Mouse (Mus musculus): ENCODE measurements at regions not wholly inside any gene's neighbourhood (a gene's known extent, or its start where the extent isn't known, plus 50 kb on each side); places are given as distances from the start of the nearest gene placed in this dataset.
"Not testable (repeated sequence)": the region's sequence is repeated elsewhere in the genome, so short reads cannot be mapped to it uniquely, and the experiment has no call there.

- not testable (repeated sequence) for H3K27me3 ChIP-seq (ENCODE audit: control insufficient read depth, insufficient read depth, low read length); DNase-seq; H3K4me3 ChIP-seq (replicated peaks; ENCODE audit: insufficient read depth, low read depth, low read length); H3K27ac ChIP-seq (ENCODE audit: insufficient read depth, low read length); H3K4me1 ChIP-seq (ENCODE audit: control insufficient read depth, insufficient read depth, low read length)
- WGBS, result 84% methylated on average over 3 of the region's 3 CpGs
Measured at GRCm38 (mm10) chr1:145784370-145784769, 710.2 kb upstream of the Brinp3 start.

- H3K4me1 ChIP-seq (ENCODE audit: control insufficient read depth, insufficient read depth, low read length), result peaks cover 3% of the 10 kb centered on the region; the same call in 1 of the 2 replicates
- peak; percentile 80 to 90 for DNase-seq
- H3K27ac ChIP-seq (ENCODE audit: insufficient read depth, low read length), result no peak overlapping the region
- no peak overlapping the region for H3K4me3 ChIP-seq (replicated peaks; ENCODE audit: insufficient read depth, low read depth, low read length)
- no peaks in the 10 kb centered on the region for H3K27me3 ChIP-seq (ENCODE audit: control insufficient read depth, insufficient read depth, low read length)
- WGBS, result 13% methylated on average over 8 of the region's 8 CpGs
- TF ChIP-seq CTCF (IDR thresholded peaks at IDR 0.05; ENCODE audit: borderline replicate concordance, insufficient read depth, low read depth, low read length) (no peak), POLR2A (IDR thresholded peaks at IDR 0.05; ENCODE audit: borderline replicate concordance, insufficient read depth, low read length) (no peak)
Measured at GRCm38 (mm10) chr1:145806390-145806948, 688.1 kb upstream of the Brinp3 start.

GRCm38 (mm10) chr1:145847047-145847446, 647.5 kb upstream of the Brinp3 start:
- DNase-seq, result no peak
- H3K27me3 ChIP-seq (ENCODE audit: control insufficient read depth, insufficient read depth, low read length), result no peaks in the 10 kb centered on the region
- H3K4me1 ChIP-seq (ENCODE audit: control insufficient read depth, insufficient read depth, low read length), result no peaks in the 10 kb centered on the region
- no peak overlapping the region for H3K4me3 ChIP-seq (replicated peaks; ENCODE audit: insufficient read depth, low read depth, low read length)
- no peak overlapping the region for H3K27ac ChIP-seq (ENCODE audit: insufficient read depth, low read length)
- TF ChIP-seq CTCF (IDR thresholded peaks at IDR 0.05; ENCODE audit: borderline replicate concordance, insufficient read depth, low read depth, low read length) (no peak), POLR2A (IDR thresholded peaks at IDR 0.05; ENCODE audit: borderline replicate concordance, insufficient read depth, low read length) (no peak)
